Mouse (Mus musculus) cerebellum, adult 2 months (tissue): ENCODE results near the gene Mapk9. TPM values are rescaled to one million over a fixed set of nuclear protein-coding genes. Genes with fewer than 3 reads are reported as not detected.

Experiments used
- DNase-seq, 2 experiments: peaks; one replicate each; pipeline ENCODE4 v3.0.0; 2021
- H3K27ac ChIP-seq: fragments of 200-500 bp; 2 replicates; pipeline ENCODE4 v1.5.1; 2012; ENCODE audit warnings: low read length, control low read depth, inconsistent platforms; ENCODE audit not compliant: insufficient read depth
- H3K27me3 ChIP-seq: fragments of 200-500 bp; 2 replicates; pipeline ENCODE4 v1.6.1; 2012; ENCODE audit warnings: inconsistent platforms, mild to moderate bottlenecking, low read length, moderate library complexity; ENCODE audit not compliant: control insufficient read depth, insufficient read depth
- H3K4me1 ChIP-seq: fragments of 200-500 bp; 2 replicates; pipeline ENCODE4 v1.6.1; 2011; ENCODE audit warnings: low read length; ENCODE audit not compliant: control insufficient read depth, insufficient read depth
- H3K4me3 ChIP-seq: fragments of 200-500 bp; replicated peaks from 2 replicates; pipeline ENCODE3; 2011; ENCODE audit warnings: mild to moderate bottlenecking, low read depth, low read length, control low read depth; ENCODE audit not compliant: insufficient read depth
- CTCF ChIP-seq: fragments of 200-500 bp; IDR thresholded peaks from 2 replicates; pipeline ENCODE4 v1.5.1; 2011; ENCODE audit warnings: low read depth, mild to moderate bottlenecking, control low read depth, low read length, moderate library complexity, borderline replicate concordance; ENCODE audit not compliant: insufficient read depth
- POLR2A ChIP-seq: fragments of 200-500 bp; IDR thresholded peaks from 2 replicates; pipeline ENCODE4 v1.6.1; 2011; ENCODE audit warnings: low read length, control low read depth, borderline replicate concordance; ENCODE audit not compliant: insufficient read depth
- WGBS: fragments of 180-500 bp; shearing (Covaris S2); methylation state at CpG from one replicate; pipeline ENCODE4 v1.1.7; 2018; 5-methylcytosine and 5-hydroxymethylcytosine counted together
- polyA plus RNA-seq: library from polyadenylated mRNA; depleted of rRNA; stranded (reverse); fragments of >200 nt; gene quantifications from 2 replicates; pipeline ENCODE4 v1.2.3, GENCODE M21; 2012; rRNA removed

Gene Mapk9
- polyA plus RNA-seq, 1 experiment = 146 TPM

DNA sequence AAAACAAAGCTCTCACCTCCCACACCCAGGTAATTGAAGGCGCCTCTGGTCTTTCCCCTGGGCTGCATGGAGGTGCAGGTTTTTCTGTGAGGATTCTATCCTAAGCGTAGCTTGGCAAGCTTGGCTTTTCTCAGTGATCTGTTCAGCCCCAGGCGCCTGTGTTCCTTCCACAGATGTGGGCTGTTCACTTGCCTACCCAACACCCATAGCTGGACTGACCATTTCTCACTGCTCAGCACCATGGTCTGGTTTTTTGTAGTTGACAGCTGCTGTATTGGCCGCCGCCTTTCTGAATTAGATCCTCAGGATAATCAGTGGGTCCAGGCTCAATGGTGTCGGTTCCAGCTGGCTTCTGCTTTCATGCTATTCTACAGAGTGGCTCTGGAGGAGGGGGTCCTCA is 81.1 kb downstream of the Mapk9 start:
- Histone ChIP-seq H3K27me3 (no peaks in the 10 kb centered on the region), H3K27ac (no peak overlapping the region), H3K4me3 (no peak overlapping the region), H3K4me1 (peaks cover 10% of the 10 kb centered on the region; the same call in 1 of the 2 replicates)
- 74% methylated on average over 6 of the region's 6 CpGs for WGBS
- TF ChIP-seq POLR2A = no peak
- TF ChIP-seq CTCF = no peak
- no peak for DNase-seq

DNA sequence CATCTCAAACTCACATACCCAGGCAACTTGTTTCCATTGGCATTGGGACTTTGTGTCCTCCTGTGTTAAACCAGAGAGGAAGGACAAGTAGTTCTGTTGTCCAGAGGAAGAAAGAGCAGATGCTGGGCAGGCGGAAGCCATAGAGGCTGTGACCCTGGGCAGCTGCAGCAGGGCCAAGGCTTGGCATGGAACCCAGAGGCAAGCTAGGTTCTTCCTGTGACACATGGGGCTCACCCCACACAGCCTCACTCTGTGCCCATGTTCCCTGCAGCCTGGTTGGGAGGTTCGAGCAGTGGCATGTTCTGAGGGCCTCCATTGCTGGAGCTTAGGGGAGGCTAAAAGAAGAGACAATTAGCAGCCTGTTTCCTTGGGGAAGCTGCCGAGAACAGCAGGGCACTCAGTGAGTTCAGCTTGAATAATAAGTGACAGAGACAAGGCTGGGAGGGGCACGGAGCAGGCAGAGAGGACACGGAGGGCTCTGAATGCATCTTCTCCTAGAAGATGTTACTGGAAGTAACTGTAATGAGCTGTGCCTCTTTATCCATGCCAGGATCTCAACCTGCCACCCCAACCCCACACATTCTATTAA is 84.6 kb downstream of the Mapk9 start:
- WGBS = 38% methylated on average over 5 of the region's 5 CpGs
- Histone ChIP-seq H3K27me3 (no peaks in the 10 kb centered on the region), H3K4me1 (peaks cover 31% of the 10 kb centered on the region), H3K27ac (no peak overlapping the region), H3K4me3 (no peak overlapping the region)
- TF ChIP-seq POLR2A (no peak), CTCF (no peak)
- peak in 1 of 2 experiments; percentile 29 for DNase-seq

GRCm38 (mm10) chr11:49931853-49932252 is 85.3 kb downstream of the Mapk9 start:
- Histone ChIP-seq H3K4me1 (peaks cover 34% of the 10 kb centered on the region), H3K27me3 (no peaks in the 10 kb centered on the region), H3K4me3 (no peak overlapping the region), H3K27ac (no peak overlapping the region)
- peak; percentile 21 to 33 for DNase-seq
- WGBS = 36% methylated on average over 7 of the region's 7 CpGs
- TF ChIP-seq POLR2A (no peak), CTCF (no peak)

DNA sequence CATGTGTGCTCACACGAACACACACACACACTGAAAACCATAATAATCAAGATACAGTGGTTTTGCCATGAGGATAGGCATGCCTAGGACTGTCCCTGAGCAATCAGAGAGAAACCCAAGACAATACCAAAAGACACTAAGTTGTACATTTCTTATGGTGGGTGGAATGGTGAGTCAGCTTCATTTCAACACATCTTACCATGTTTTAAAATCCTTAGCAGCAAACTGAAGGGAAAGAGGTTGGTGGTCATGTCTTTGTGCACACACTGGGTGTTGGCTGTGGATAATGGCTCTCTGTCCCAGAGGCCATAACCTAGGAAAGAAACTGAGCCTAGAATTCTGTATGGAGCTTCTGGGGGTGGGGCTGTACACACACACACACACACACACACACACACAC is 87.3 kb downstream of the Mapk9 start:
- TF ChIP-seq POLR2A (no peak), CTCF (no peak)

GRCm38 (mm10) chr11:49934322-49934721 is 87.8 kb downstream of the Mapk9 start:
- peak; percentile 56 to 67 for DNase-seq
- WGBS = 27% methylated on average over 10 of the region's 10 CpGs

More for the DNA sequence above, 87.3 kb downstream of the Mapk9 start:
- Histone ChIP-seq H3K4me3 (no peak overlapping the region), H3K27me3 (no peaks in the 10 kb centered on the region), H3K4me1 (peaks cover 41% of the 10 kb centered on the region), H3K27ac (no peak overlapping the region)
- 91% methylated on average over 1 of the region's 1 CpGs for WGBS
- DNase-seq = no peak

More at GRCm38 (mm10) chr11:49934322-49934721, 87.8 kb downstream of the Mapk9 start:
- peaks cover 46% of the 10 kb centered on the region for H3K4me1 ChIP-seq
- no peaks in the 10 kb centered on the region for H3K27me3 ChIP-seq
- H3K4me3 ChIP-seq = no peak overlapping the region
- 0 out of 2 replicates have a peak overlapping the region, but pooled peaks have one; percentile 23 for H3K27ac ChIP-seq
- TF ChIP-seq CTCF (no peak), POLR2A (no peak)

Other genes starting within 250 kb of the Mapk9 start
- gene Flt4, start 237.5 kb upstream of the Mapk9 start, polyA plus RNA-seq = 2.2 and 2.3 TPM in 2 replicates
- gene Scgb3a1, start 183.1 kb upstream of the Mapk9 start, polyA plus RNA-seq = 0.40 TPM in 1 of 2 replicates, not detected in the other
- gene Cnot6, start 134.0 kb upstream of the Mapk9 start, polyA plus RNA-seq = 26.3 and 29.1 TPM in 2 replicates
- 2.8 and 3.1 TPM in 2 replicates for gene Gfpt2, start 52.6 kb upstream of the Mapk9 start, polyA plus RNA-seq
- gene Rasgef1c, start 55.1 kb downstream of the Mapk9 start, polyA plus RNA-seq = 6.7 and 6.8 TPM in 2 replicates
- 76.6 and 77.8 TPM in 2 replicates for gene Rnf130, start 178.6 kb downstream of the Mapk9 start, polyA plus RNA-seq